Mouse (Mus musculus) liver, adult (tissue): ENCODE results near the gene Gm6482.
"Not testable (repeated sequence)": the region's sequence is repeated elsewhere in the genome, so short reads cannot be mapped to it uniquely, and the experiment has no call there.

Experiments used
- GATA4 ChIP-seq: IDR thresholded peaks from 2 replicates; pipeline ENCODE4 v1.6.1; 2014; ENCODE audit warnings: mild to moderate bottlenecking, low read length; ENCODE audit not compliant: insufficient replicate concordance

Gm6482 gene

DNA sequence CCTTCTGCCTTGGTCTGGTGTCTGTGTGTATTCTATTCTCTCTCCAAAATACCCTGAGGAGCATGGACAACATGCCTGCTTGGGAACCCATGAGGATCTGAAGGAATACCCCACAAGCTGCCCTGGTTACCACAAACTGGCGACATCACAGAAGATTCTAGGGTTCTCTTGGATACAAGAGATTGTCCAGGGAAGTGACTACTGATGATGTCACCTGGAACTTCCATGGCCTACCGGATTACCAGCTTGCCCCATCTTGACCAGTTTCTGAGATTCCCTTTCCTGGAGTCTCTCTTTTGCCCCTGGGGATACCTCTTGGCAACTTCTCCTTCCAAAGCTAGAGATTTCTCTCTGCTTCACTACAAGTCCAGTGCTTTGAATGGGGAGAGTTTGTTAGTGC is at the start of gene Gm6482:
Gene Gm6482 (minus strand): TSS at position 101 of the 400 bp plus-strand sequence.
- TF ChIP-seq GATA4: not testable (repeated sequence)

DNA sequence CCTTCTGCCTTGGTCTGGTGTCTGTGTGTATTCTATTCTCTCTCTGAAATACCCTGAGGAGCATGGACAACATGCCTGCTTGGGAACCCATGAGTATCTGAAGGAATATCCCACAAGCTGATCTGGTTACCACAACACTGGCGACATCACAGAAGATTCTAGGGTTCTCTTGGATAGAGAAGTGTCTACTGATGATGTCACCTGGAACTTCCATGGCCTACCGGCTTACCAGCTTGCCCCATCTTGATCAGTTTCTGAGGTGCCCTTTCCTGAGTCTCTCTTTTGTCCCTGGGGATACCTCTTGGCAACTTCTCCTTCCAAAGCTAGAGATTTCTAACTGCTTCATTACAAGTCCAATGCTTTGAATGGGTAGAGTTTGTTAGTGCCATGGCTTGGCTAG is 45.3 kb upstream of the Gm6482 start, which contains the start of gene Gm7954:
Gene Gm7954 (minus strand): TSS at position 101 of the 400 bp plus-strand sequence.
- TF ChIP-seq GATA4: not testable (repeated sequence)

DNA sequence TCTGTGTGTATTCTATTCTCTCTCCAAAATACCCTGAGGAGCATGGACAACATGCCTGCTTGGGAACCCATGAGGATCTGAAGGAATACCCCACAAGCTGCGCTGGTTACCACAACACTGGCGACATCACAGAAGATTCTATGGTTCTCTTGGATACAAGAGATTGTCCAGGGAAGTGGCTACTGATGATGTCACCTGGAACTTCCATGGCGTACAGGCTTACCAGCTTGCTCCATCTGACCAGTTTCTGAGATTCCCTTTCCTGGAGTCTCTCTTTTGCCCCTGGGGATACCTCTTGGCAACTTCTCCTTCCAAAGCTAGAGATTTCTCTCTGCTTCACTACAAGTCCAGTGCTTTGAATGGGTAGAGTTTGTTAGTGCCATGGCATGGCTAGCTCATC is 21.8 kb downstream of the Gm6482 start, which contains the start of gene Gm7945:
Gene Gm7945 (minus strand): TSS at position 101 of the 400 bp plus-strand sequence.
- not testable (repeated sequence) for TF ChIP-seq GATA4
